Mouse (Mus musculus) lung, adult 2 months (tissue): Measurements from ENCODE around the gene Wdr95. TPM values are rescaled to one million over a fixed set of nuclear protein-coding genes. Genes with fewer than 3 reads are reported as not detected.

Experiments
- DNase-seq: peaks from one replicate; pipeline ENCODE4 v3.0.0; 2022
- H3K4me1 ChIP-seq: fragments of 200-500 bp; 2 replicates; pipeline ENCODE4 v1.6.1; 2011; ENCODE audit warnings: low read length; ENCODE audit not compliant: control insufficient read depth, insufficient read depth
- H3K4me3 ChIP-seq: fragments of 200-500 bp; replicated peaks from 2 replicates; pipeline ENCODE3; 2011; ENCODE audit warnings: low read depth, mild to moderate bottlenecking, control low read depth, low read length; ENCODE audit errors: extremely low read depth
- CTCF ChIP-seq: fragments of 200-500 bp; IDR thresholded peaks from 2 replicates; pipeline ENCODE4 v1.5.1; 2011; ENCODE audit warnings: mild to moderate bottlenecking, low read length, control low read depth; ENCODE audit not compliant: insufficient read depth
- POLR2A ChIP-seq: fragments of 200-500 bp; IDR thresholded peaks from 2 replicates; pipeline ENCODE4 v1.6.1; 2011; ENCODE audit warnings: low read depth, mild to moderate bottlenecking, control low read depth, low read length, borderline replicate concordance; ENCODE audit errors: extremely low read depth
- WGBS: fragments of 180-500 bp; shearing (Covaris S2); methylation state at CpG from one replicate; pipeline ENCODE4 v1.1.7; 2018; 5-methylcytosine and 5-hydroxymethylcytosine counted together
- polyA plus RNA-seq: library from polyadenylated mRNA; depleted of rRNA; stranded (reverse); fragments of >200 nt; gene quantifications from 2 replicates; pipeline ENCODE4 v1.2.3, GENCODE M21; 2012

Gene Wdr95
- polyA plus RNA-seq, 1 experiment: 1.9 TPM

GRCm38 (mm10) chr5:149536005-149536404 lies 7.5 kb downstream of the Wdr95 start:
- TF ChIP-seq POLR2A (no peak), CTCF (no peak)
- H3K4me1 ChIP-seq: peaks cover 4% of the 10 kb centered on the region; the same call in 1 of the 2 replicates
- H3K4me3 ChIP-seq: no peak overlapping the region
- 69% methylated on average over 9 of the region's 9 CpGs for WGBS
- no peak for DNase-seq

- 25% methylated on average over 16 of the region's 16 CpGs for WGBS
- no peak for TF ChIP-seq CTCF
- TF ChIP-seq POLR2A: no peak
- no peak overlapping the region for H3K4me3 ChIP-seq
- DNase-seq: no peak
- peaks cover 4% of the 10 kb centered on the region; the same call in 1 of the 2 replicates for H3K4me1 ChIP-seq
Observed at GRCm38 (mm10) chr5:149537796-149538511, 9.5 kb downstream of the Wdr95 start.

GRCm38 (mm10) chr5:149538531-149538930 lies 10.1 kb downstream of the Wdr95 start:
- WGBS: 35% methylated on average over 8 of the region's 8 CpGs
- no peak overlapping the region for H3K4me3 ChIP-seq

GRCm38 (mm10) chr5:149539051-149539450 lies 10.6 kb downstream of the Wdr95 start:
- DNase-seq: no peak
- Histone ChIP-seq H3K4me1 (peaks cover 4% of the 10 kb centered on the region; the same call in 1 of the 2 replicates), H3K4me3 (no peak overlapping the region)
- TF ChIP-seq CTCF (no peak), POLR2A (no peak)
- 43% methylated on average over 4 of the region's 4 CpGs for WGBS

More at GRCm38 (mm10) chr5:149538531-149538930, 10.1 kb downstream of the Wdr95 start:
- peaks cover 4% of the 10 kb centered on the region; the same call in 1 of the 2 replicates for H3K4me1 ChIP-seq
- DNase-seq: no peak
- TF ChIP-seq CTCF (no peak), POLR2A (no peak)

- Histone ChIP-seq H3K4me3 (no peak overlapping the region), H3K4me1 (no peaks in the 10 kb centered on the region)
- WGBS: 24% methylated on average over 9 of the region's 10 CpGs
- TF ChIP-seq POLR2A (no peak), CTCF (no peak)
- DNase-seq: no peak
Observed at GRCm38 (mm10) chr5:149551179-149551578, 22.7 kb downstream of the Wdr95 start.

- Histone ChIP-seq H3K4me3 (no peak overlapping the region), H3K4me1 (no peaks in the 10 kb centered on the region)
- DNase-seq: peak; percentile 9
- peak; percentile 45 for TF ChIP-seq CTCF
- TF ChIP-seq POLR2A: no peak
- WGBS: 34% methylated on average over 9 of the region's 9 CpGs
Observed at GRCm38 (mm10) chr5:149552742-149553141, 24.3 kb downstream of the Wdr95 start.

GRCm38 (mm10) chr5:149553373-149553772 lies 24.9 kb downstream of the Wdr95 start:
- no peaks in the 10 kb centered on the region for H3K4me1 ChIP-seq
- 94% methylated on average over 11 of the region's 11 CpGs for WGBS
- no peak for DNase-seq
- H3K4me3 ChIP-seq: no peak overlapping the region
- no peak for TF ChIP-seq POLR2A
- TF ChIP-seq CTCF: no peak

GRCm38 (mm10) chr5:149554397-149554796 lies 25.9 kb downstream of the Wdr95 start:
- no peak for DNase-seq
- Histone ChIP-seq H3K4me1 (no peaks in the 10 kb centered on the region), H3K4me3 (no peak overlapping the region)
- WGBS: 85% methylated on average over 8 of the region's 8 CpGs
- TF ChIP-seq CTCF (no peak), POLR2A (no peak)

- TF ChIP-seq POLR2A (no peak), CTCF (no peak)
- no peaks in the 10 kb centered on the region for H3K4me1 ChIP-seq
- no peak overlapping the region for H3K4me3 ChIP-seq
- WGBS: 56% methylated on average over 11 of the region's 11 CpGs
- no peak for DNase-seq
Observed at GRCm38 (mm10) chr5:149560903-149561588, 32.6 kb downstream of the Wdr95 start.
